Mouse (Mus musculus): Measurements from ENCODE around the gene Ankzf1.

Gene Ankzf1

GRCm38 (mm10) chr1:75191622-75192402, at the start of gene Ankzf1, which contains the start of gene Atg9a:
Gene Ankzf1, plus strand, starts transcription at chr1:75192151.
Gene Atg9a, minus strand, starts transcription at chr1:75192196.
- DNase-seq (ENCODE audit: low read depth, low spot score) = peak; percentile 97

- peak; percentile 97 for DNase-seq (ENCODE audit: low read depth, low spot score)
These were observed 49.4 kb upstream of the Ankzf1 start, which contains the start of the genes Cnppd1 and Retreg2 for GRCm38 (mm10) chr1:75142301-75143261. Gene Cnppd1, minus strand, starts transcription at chr1:75142711. Gene Retreg2, plus strand, starts transcription at chr1:75142778.

- DNase-seq (ENCODE audit: low read depth, low spot score) = no peak
These were observed 46.4 kb upstream of the Ankzf1 start for GRCm38 (mm10) chr1:75145589-75145988.

DNA sequence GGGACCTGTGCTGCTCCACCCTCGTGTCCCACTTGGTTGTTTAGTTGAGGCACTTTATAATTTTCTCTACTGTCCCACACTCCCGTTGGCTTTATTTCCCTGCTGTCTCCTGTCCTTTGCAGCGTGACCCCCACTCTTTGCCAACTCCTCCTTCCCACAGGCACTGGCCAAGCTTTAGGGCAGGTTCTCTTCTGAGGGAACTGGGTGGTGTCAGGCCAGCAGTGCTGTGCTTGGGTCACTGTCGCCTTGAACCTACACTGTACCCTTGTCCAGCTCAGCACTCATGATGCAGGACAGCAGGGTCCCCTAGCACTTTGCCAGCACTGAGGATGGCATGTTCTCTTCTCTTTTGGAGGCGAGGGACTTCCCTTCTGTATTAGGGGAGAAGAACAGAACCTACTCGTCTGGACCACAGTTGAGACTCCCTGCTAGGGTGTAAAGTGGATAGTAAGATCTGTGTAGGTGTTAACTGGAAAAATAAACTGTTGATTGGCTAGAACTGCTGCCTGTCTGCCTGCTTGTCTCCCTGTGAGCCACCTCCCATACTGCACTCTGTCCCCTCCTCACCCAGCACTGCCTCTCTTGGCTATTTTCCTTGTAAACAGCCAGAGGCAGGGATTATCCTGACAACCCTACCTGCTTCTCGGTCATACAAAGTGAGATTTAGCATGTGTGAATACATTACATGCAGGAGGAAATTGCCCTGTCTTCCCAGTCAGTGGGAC, 44.4 kb upstream of the Ankzf1 start:
- DNase-seq (ENCODE audit: low read depth, low spot score) = no peak

DNA sequence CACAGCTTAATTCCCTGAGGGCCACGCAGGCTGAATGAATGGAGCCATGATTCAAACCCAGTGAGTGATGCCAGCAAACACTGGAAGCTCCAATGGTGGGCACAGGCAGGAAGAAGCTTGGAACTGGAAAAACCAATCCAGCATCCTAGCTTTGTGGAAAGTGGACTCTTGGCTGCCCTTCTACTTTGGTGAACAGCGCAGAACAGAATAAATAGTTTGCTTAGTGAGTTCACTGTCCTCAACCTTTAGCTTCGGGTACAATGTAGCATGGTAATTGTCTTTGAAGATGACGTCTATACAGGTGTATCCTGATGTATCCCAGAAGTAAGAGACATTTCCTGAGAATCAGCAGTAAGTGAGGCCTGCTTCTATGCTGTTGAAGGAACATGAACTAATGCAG, 43.2 kb upstream of the Ankzf1 start:
- no peak for DNase-seq (ENCODE audit: low read depth, low spot score)

- DNase-seq (ENCODE audit: low read depth, low spot score) = no peak
These were observed 36.1 kb upstream of the Ankzf1 start for GRCm38 (mm10) chr1:75155837-75156236.

DNA sequence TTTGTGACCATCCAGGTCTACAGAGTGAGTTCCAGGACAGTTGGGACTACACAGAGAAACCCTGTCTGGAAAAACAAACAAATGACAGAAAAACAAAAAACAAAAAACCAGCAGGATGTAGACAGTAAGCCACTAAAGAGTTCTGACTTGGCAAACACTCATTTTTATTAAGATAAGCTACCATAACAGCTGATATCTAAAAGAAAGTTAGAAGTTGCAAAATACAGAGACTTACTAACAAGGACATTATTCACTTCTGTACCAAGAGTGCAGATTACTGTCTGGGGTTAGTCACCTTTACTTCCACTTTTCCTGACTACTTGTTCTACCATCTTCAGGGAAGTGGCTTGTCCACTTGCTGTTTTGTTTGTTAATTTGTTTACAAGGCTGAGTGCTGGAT, 33.0 kb upstream of the Ankzf1 start:
- DNase-seq (ENCODE audit: low read depth, low spot score) = no peak

- DNase-seq (ENCODE audit: low read depth, low spot score) = no peak
These were observed 32.3 kb upstream of the Ankzf1 start for GRCm38 (mm10) chr1:75159540-75160255.

- DNase-seq (ENCODE audit: low read depth, low spot score) = no peak
These were observed 31.7 kb upstream of the Ankzf1 start for GRCm38 (mm10) chr1:75160256-75160617.

GRCm38 (mm10) chr1:75168093-75168471, 23.9 kb upstream of the Ankzf1 start:
- DNase-seq (ENCODE audit: low read depth, low spot score) = no peak

DNA sequence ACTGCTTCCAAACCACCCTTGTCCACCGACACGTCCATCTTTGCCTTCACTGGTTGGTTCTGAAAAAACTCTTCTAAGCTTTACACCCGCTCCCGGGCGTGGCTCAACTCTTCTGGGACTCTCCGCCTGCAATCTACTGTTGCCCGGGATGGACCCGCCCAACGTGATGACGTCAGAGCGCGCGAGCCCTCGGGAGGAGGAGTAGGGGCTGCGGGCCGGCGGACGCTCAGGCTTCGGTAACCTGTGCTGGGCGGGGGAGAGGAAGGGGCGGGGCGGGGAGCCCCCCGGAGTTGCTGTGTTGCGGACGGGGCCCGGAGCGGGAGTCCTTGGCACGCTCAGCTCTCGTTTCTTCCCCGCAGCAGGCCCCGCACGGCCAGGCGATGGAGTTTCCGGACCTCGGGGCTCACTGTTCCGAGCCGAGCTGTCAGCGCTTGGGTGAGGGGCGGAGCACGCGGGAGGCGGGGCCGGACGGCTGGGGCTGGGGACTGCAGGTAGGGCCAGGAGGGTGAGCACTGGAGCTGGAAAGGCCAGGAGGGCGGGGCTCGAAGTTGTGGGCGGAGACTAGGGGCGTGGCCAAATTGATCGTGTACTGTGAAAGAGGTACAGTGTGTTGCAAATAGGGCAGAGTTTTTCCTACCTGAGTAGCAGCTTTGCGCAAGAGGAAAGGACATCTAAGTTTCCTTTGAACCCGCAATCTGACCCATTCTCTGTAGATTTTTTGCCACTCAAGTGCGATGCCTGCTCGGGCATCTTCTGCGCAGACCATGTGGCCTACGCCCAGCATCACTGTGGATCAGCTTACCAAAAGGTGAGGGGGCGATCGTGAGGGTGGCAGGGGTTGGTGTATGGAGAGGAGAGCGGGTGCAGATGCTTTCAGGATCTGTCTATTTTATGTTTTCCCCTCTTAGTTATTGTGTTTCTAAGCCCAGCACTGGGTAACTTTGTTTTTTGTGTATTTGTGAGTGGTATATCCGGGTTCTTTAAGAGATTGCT, 23.2 kb upstream of the Ankzf1 start, which contains the start of gene Zfand2b:
Zfand2b (plus strand) TSS at position 175 of the 993 bp plus-strand sequence.
- DNase-seq (ENCODE audit: low read depth, low spot score) = peak; percentile 94

DNA sequence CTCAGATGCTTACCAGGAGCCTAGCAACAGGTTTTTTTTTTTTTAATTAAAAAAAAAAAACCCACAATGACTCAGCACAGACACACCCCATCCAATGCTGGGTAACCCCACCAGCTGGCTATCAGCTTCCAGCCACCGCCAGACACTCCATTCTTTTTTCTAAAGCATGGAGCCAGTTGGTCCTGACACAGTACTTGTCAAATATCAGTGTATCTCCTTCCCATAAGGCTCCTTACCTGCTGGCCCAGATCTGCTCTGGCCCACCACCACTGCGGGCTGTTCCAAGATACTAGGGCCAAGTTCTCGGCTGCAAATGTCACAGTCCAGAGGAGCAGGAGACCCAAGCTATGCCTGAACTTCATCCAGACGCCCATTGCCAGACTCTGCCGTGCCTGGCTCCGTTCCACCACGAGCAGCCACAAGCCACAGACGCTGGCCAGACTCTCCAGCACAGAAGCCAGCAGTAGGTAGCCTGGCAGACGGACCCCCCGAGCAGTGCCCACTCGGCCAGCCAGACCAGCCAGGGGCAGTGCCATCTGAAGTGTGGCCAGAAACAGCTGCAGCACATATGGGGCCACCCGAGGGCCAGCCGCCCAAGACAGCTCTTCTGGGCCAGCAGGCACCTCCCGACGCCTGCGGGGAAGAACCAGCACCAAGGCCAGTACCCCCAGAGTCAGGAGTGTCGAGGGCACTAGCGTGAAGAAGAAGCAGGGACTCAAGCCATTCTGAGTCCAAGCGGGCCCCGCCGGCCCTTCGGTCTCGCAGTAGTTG, 12.4 kb upstream of the Ankzf1 start:
- no peak for DNase-seq (ENCODE audit: low read depth, low spot score)

DNA sequence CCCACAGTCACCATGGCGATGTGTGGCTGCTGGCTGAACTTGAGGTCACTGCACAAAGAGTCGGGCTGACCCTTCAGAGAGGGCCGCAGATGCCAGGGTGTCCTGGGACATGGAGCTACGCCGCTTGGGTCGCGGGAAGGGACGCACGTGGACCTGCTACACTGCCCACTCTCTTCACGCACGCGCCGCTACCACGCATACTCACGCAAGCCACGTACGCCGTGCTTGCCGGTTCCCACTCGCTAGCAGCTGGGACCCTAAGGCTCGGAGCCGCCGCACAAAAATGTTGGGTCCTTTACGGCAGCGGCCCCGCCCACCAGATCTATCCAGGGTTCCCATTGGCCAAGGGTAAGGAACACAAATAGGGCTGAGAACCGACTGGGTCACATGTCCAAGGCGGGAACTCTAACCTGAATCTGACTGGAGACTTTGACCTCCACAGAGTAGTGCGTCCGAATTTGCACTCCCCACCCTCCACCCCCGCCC, 11.8 kb upstream of the Ankzf1 start, which contains the start of gene Abcb6:
Abcb6 (minus strand) TSS at position 288 of the 486 bp plus-strand sequence.
- DNase-seq (ENCODE audit: low read depth, low spot score) = peak; percentile 87

- no peak for DNase-seq (ENCODE audit: low read depth, low spot score)
These were observed 11.2 kb upstream of the Ankzf1 start for GRCm38 (mm10) chr1:75180741-75181140.

DNA sequence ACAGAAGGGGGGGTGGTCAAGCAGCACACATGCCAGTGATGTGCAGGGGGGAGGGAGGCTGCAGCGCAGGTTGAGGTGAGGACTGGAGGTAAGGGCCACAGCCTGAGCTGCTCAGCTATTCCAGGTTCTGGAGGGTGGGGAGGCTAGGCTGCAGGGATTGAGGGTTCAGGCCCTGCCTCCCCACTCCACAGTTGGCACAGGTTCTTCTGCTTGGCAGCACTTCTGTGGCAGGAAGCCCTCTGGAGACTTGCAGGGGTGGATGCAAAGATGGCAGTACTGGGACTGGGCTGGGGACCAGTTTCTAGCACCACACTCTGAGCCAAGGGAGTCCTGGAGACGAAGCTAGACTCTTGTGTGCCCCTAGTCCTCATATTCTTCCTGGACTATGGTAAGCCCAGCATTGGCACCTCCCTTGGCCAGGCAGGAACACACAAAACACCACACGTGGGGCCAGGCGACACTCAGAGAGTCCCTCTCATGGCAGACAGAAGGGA, 10.5 kb upstream of the Ankzf1 start:
- no peak for DNase-seq (ENCODE audit: low read depth, low spot score)

DNA sequence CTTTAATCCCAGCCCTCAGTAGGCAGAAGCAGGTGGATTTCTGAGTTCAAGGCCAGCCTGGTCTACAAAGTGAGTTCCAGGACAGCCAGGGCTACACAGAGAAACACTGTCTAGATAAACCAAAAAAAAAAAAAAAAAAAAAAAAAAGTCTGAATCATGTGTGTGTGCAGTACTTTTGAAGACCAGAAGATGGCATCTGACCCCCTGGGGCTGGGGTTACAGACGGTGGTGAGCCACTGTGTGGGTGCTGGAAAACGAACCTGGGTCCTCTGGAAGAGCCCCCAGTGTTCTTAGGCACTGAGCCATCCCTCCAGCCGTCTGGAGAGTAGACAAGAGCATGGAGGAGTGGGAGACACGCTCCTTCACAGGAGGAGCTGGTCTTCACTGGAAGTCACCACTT, 9.8 kb upstream of the Ankzf1 start:
- DNase-seq (ENCODE audit: low read depth, low spot score) = no peak

- DNase-seq (ENCODE audit: low read depth, low spot score) = no peak
These were observed 6.5 kb upstream of the Ankzf1 start for GRCm38 (mm10) chr1:75185495-75185894.

DNA sequence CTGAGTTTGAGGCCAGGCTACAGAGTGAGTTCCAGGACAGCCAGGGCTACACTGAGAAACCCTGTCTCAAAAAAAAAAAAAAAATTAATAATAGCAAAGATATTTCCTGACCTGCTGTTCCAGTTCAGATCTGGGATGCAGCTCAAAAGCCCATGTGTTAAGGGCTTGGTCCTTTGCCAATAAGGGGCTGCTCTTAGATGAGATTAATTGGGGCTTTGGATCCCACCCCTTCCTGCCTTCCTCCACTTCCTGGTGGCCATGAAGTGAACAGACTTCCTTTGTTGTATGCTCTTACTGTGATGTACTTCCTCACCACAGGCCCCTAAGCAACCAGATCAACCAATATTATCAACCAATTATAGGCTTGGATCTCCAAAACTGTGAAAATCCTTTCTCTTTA, 4.8 kb upstream of the Ankzf1 start:
- DNase-seq (ENCODE audit: low read depth, low spot score) = no peak
